Mouse (Mus musculus) ES-E14 (cell line): ENCODE results near the gene Ehd3.

ENCODE experiments used
- MAFK ChIP-seq: IDR thresholded peaks from 2 replicates; pipeline ENCODE4 v1.6.1; 2014; ENCODE audit warnings: mild to moderate bottlenecking, low read depth, low read length, inconsistent platforms; ENCODE audit not compliant: insufficient read depth
- ZC3H11A ChIP-seq: IDR thresholded peaks from 2 replicates; pipeline ENCODE4 v1.6.1; 2012; ENCODE audit warnings: low read depth, mild to moderate bottlenecking, inconsistent platforms, low read length, borderline replicate concordance

GRCm38 (mm10) chr17:73881295-73881694 is 77.4 kb downstream of the Ehd3 start:
- no peak for TF ChIP-seq ZC3H11A
- no peak for TF ChIP-seq MAFK
